Mouse (Mus musculus): Measurements from ENCODE around the gene Fam206a. TPM values are rescaled to one million over a fixed set of nuclear protein-coding genes. Genes with fewer than 3 reads are reported as not detected.

The Fam206a gene
- total and polyA plus RNA-seq, 2 experiments = 0.92 to 1.1 TPM

GRCm38 (mm10) chr4:56844911-56845310 lies 42.8 kb downstream of the Fam206a start:
- no peak for TF ChIP-seq POLR2A (IDR thresholded peaks at IDR 0.05; ENCODE audit: extremely low read depth, insufficient read depth, low read length)
- TF ChIP-seq CTCF (IDR thresholded peaks at IDR 0.05; ENCODE audit: low read depth, low read length) = no peak
- H3K4me1 ChIP-seq (ENCODE audit: control insufficient read depth, insufficient read depth, low read length) = peaks cover 2% of the 10 kb centered on the region; the same call in 1 of the 2 replicates
- no peaks in the 10 kb centered on the region for H3K79me2 ChIP-seq (ENCODE audit: control insufficient read depth, insufficient read depth, low read length)
- DNase-seq (ENCODE audit: extremely low read depth, low read depth, low spot score) = no peak
- WGBS = 97% methylated on average over 4 of the region's 4 CpGs
- no peak overlapping the region for H3K4me3 ChIP-seq (ENCODE audit: insufficient read depth, low read depth, low read length)
- no peak overlapping the region for H3K9ac ChIP-seq (ENCODE audit: low read depth, low read length)
- H3K27me3 ChIP-seq (ENCODE audit: control insufficient read depth, insufficient read depth, low read length) = no peaks in the 10 kb centered on the region
- no peak overlapping the region for H3K27ac ChIP-seq (replicated peaks; ENCODE audit: insufficient read depth, low read depth, low read length)
- H3K36me3 ChIP-seq (ENCODE audit: control insufficient read depth, insufficient read depth, low read length) = no peaks in the 10 kb centered on the region

DNA sequence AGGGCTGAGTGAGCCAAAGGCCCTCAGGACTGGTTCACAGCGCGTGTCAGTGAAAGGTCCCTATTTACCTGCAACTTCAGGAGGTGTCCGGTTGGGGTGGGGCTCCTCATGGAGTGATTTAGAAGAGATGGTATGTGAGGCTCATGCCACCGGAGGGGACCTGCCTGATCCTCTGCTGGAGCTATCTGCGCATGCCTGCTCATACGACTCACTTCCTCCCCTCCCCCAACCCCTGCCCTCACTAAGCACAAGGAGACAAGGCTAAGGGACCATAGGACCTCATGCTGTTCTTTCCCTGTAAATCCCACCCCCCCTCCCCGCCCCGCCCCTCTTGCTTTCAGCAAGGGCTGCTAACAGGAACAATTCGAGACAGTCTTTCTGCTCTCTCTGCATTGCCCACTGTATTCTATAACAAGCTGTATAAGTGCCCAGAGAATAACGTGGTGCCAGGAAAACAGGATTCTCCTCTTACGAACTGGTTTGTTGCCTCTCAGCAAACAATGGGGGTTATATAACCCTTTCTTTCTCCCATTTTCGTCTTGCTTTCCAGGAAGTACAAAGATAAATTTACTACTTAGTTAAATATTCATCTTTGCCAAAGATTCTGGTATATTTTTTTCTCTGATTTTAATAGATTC lies 43.9 kb downstream of the Fam206a start:
- 72% methylated on average over 12 of the region's 12 CpGs for WGBS

GRCm38 (mm10) chr4:56847400-56847799 lies 45.3 kb downstream of the Fam206a start:
- no peaks in the 10 kb centered on the region for H3K27me3 ChIP-seq (ENCODE audit: control insufficient read depth, insufficient read depth, low read length)
- H3K36me3 ChIP-seq (ENCODE audit: control insufficient read depth, insufficient read depth, low read length) = no peaks in the 10 kb centered on the region
- H3K9ac ChIP-seq (ENCODE audit: low read depth, low read length) = no peak overlapping the region
- whole genome bisulfite sequencing = 83% methylated on average over 3 of the region's 3 CpGs
- H3K79me2 ChIP-seq (ENCODE audit: control insufficient read depth, insufficient read depth, low read length) = 0 out of 2 replicates have a peak, but pooled peaks cover 2% of the 10 kb centered on the region
- TF ChIP-seq CTCF (IDR thresholded peaks at IDR 0.05; ENCODE audit: low read depth, low read length) (no peak), POLR2A (IDR thresholded peaks at IDR 0.05; ENCODE audit: extremely low read depth, insufficient read depth, low read length) (no peak)
- no peak overlapping the region for H3K4me3 ChIP-seq (ENCODE audit: insufficient read depth, low read depth, low read length)
- H3K27ac ChIP-seq (replicated peaks; ENCODE audit: insufficient read depth, low read depth, low read length) = no peak overlapping the region
- DNase-seq (ENCODE audit: extremely low read depth, low read depth, low spot score) = no peak
- peaks cover 4% of the 10 kb centered on the region; the same call in 1 of the 2 replicates for H3K4me1 ChIP-seq (ENCODE audit: control insufficient read depth, insufficient read depth, low read length)

More for the DNA sequence above, 43.9 kb downstream of the Fam206a start:
- TF ChIP-seq POLR2A (IDR thresholded peaks at IDR 0.05; ENCODE audit: extremely low read depth, insufficient read depth, low read length) (no peak), CTCF (IDR thresholded peaks at IDR 0.05; ENCODE audit: low read depth, low read length) (no peak)
- no peak overlapping the region for H3K9ac ChIP-seq (ENCODE audit: low read depth, low read length)
- H3K4me1 ChIP-seq (ENCODE audit: control insufficient read depth, insufficient read depth, low read length) = peaks cover 4% of the 10 kb centered on the region; the same call in 1 of the 2 replicates
- no peak for DNase-seq (ENCODE audit: extremely low read depth, low read depth, low spot score)
- no peaks in the 10 kb centered on the region for H3K36me3 ChIP-seq (ENCODE audit: control insufficient read depth, insufficient read depth, low read length)
- H3K27me3 ChIP-seq (ENCODE audit: control insufficient read depth, insufficient read depth, low read length) = no peaks in the 10 kb centered on the region
- 0 out of 2 replicates have a peak, but pooled peaks cover 2% of the 10 kb centered on the region for H3K79me2 ChIP-seq (ENCODE audit: control insufficient read depth, insufficient read depth, low read length)
- no peak overlapping the region for H3K4me3 ChIP-seq (ENCODE audit: insufficient read depth, low read depth, low read length)
- no peak overlapping the region for H3K27ac ChIP-seq (replicated peaks; ENCODE audit: insufficient read depth, low read depth, low read length)

DNA sequence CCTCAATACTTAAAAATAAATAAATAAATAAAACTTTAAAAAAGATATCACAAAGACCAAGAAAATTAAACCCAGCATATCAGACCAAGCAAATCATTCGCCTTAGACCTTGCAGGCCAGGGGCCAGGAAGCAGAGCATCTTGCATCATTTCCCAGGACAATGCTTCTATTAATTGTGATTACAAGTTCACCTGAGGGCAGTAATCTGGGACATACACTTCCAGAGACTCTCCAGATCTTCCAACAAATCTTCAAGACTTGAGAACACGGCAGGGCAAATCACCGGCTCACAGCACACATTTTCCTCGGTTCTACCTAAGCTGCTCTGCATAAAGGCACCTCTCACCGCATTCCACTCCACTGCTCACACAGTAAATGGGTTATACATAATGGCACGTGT lies 45.9 kb downstream of the Fam206a start:
- TF ChIP-seq POLR2A (IDR thresholded peaks at IDR 0.05; ENCODE audit: extremely low read depth, insufficient read depth, low read length) (no peak), CTCF (IDR thresholded peaks at IDR 0.05; ENCODE audit: low read depth, low read length) (no peak)
- DNase-seq (ENCODE audit: extremely low read depth, low read depth, low spot score) = no peak
- H3K4me1 ChIP-seq (ENCODE audit: control insufficient read depth, insufficient read depth, low read length) = peaks cover 2% of the 10 kb centered on the region; the same call in 1 of the 2 replicates
- no peak overlapping the region for H3K4me3 ChIP-seq (ENCODE audit: insufficient read depth, low read depth, low read length)
- H3K9ac ChIP-seq (ENCODE audit: low read depth, low read length) = no peak overlapping the region
- H3K27me3 ChIP-seq (ENCODE audit: control insufficient read depth, insufficient read depth, low read length) = no peaks in the 10 kb centered on the region
- no peak overlapping the region for H3K27ac ChIP-seq (replicated peaks; ENCODE audit: insufficient read depth, low read depth, low read length)
- WGBS = 87% methylated on average over 6 of the region's 6 CpGs
- H3K36me3 ChIP-seq (ENCODE audit: control insufficient read depth, insufficient read depth, low read length) = no peaks in the 10 kb centered on the region
- 0 out of 2 replicates have a peak, but pooled peaks cover 2% of the 10 kb centered on the region for H3K79me2 ChIP-seq (ENCODE audit: control insufficient read depth, insufficient read depth, low read length)

GRCm38 (mm10) chr4:56850724-56851123 lies 48.6 kb downstream of the Fam206a start:
- Histone ChIP-seq H3K79me2 (ENCODE audit: control insufficient read depth, insufficient read depth, low read length) (peaks cover 2% of the 10 kb centered on the region; the same call in 1 of the 2 replicates), H3K9ac (ENCODE audit: low read depth, low read length) (no peak overlapping the region; the same call in 1 of the 2 replicates), H3K4me1 (ENCODE audit: control insufficient read depth, insufficient read depth, low read length) (peaks cover 2% of the 10 kb centered on the region; the same call in 1 of the 2 replicates), H3K36me3 (ENCODE audit: control insufficient read depth, insufficient read depth, low read length) (no peaks in the 10 kb centered on the region), H3K27ac (replicated peaks; ENCODE audit: insufficient read depth, low read depth, low read length) (no peak overlapping the region), H3K4me3 (ENCODE audit: insufficient read depth, low read depth, low read length) (no peak overlapping the region), H3K27me3 (ENCODE audit: control insufficient read depth, insufficient read depth, low read length) (no peaks in the 10 kb centered on the region)
- 51% methylated on average over 6 of the region's 6 CpGs for WGBS
- no peak for TF ChIP-seq CTCF (IDR thresholded peaks at IDR 0.05; ENCODE audit: low read depth, low read length)
- TF ChIP-seq POLR2A (IDR thresholded peaks at IDR 0.05; ENCODE audit: extremely low read depth, insufficient read depth, low read length) = no peak
- no peak for DNase-seq (ENCODE audit: extremely low read depth, low read depth, low spot score)

- Histone ChIP-seq H3K79me2 (ENCODE audit: control insufficient read depth, insufficient read depth, low read length) (no peaks in the 10 kb centered on the region; the same call in 1 of the 2 replicates), H3K9ac (ENCODE audit: low read depth, low read length) (no peak overlapping the region), H3K36me3 (ENCODE audit: control insufficient read depth, insufficient read depth, low read length) (no peaks in the 10 kb centered on the region), H3K4me3 (ENCODE audit: insufficient read depth, low read depth, low read length) (no peak overlapping the region), H3K27ac (replicated peaks; ENCODE audit: insufficient read depth, low read depth, low read length) (no peak overlapping the region), H3K27me3 (ENCODE audit: control insufficient read depth, insufficient read depth, low read length) (no peaks in the 10 kb centered on the region), H3K4me1 (ENCODE audit: control insufficient read depth, insufficient read depth, low read length) (no peaks in the 10 kb centered on the region; the same call in 1 of the 2 replicates)
- DNase-seq (ENCODE audit: extremely low read depth, low read depth, low spot score) = no peak
- no peak for TF ChIP-seq CTCF (IDR thresholded peaks at IDR 0.05; ENCODE audit: low read depth, low read length)
- no peak for TF ChIP-seq POLR2A (IDR thresholded peaks at IDR 0.05; ENCODE audit: extremely low read depth, insufficient read depth, low read length)
- 93% methylated on average over 5 of the region's 5 CpGs for WGBS
Measured at GRCm38 (mm10) chr4:56855935-56856334, 53.8 kb downstream of the Fam206a start.
